Mouse (Mus musculus): ENCODE results near the gene Map1s.

GRCm38 (mm10) chr8:70872643-70873363, 32.9 kb upstream of the Map1s start:
- TF ChIP-seq CTCF (IDR thresholded peaks at IDR 0.05; ENCODE audit: low read depth, low read length) (no peak), POLR2A (IDR thresholded peaks at IDR 0.05; ENCODE audit: borderline replicate concordance, low read depth, low read length) (no peak)
